Mouse (Mus musculus): ENCODE results near the gene Gfod1. TPM values are rescaled to one million over a fixed set of nuclear protein-coding genes. Genes with fewer than 3 reads are reported as not detected.

Gfod1 gene
- polyA plus RNA-seq, 1 experiment from 2014 or later = 2.3 TPM

- no peak for ATAC-seq (replicated peaks)
- no peak overlapping the region for H3K27ac ChIP-seq (replicated peaks)
Observed at GRCm38 (mm10) chr13:43269460-43270219, 34.3 kb downstream of the Gfod1 start.

GRCm38 (mm10) chr13:43268539-43269327, 35.2 kb downstream of the Gfod1 start:
- no peak overlapping the region for H3K9ac ChIP-seq (replicated peaks)
- no peak for ATAC-seq (replicated peaks)
- peaks cover 33% of the 10 kb centered on the region for H3K4me1 ChIP-seq
- H3K9me3 ChIP-seq = no peaks in the 10 kb centered on the region
- H3K27me3 ChIP-seq = no peaks in the 10 kb centered on the region
- no peak overlapping the region for H3K4me2 ChIP-seq (replicated peaks)
- no peak overlapping the region for H3K4me3 ChIP-seq
- WGBS = 38% methylated on average over 12 of the region's 12 CpGs
- H3K36me3 ChIP-seq = no peaks in the 10 kb centered on the region
- no peak overlapping the region for H3K27ac ChIP-seq (replicated peaks)

More at GRCm38 (mm10) chr13:43269460-43270219, 34.3 kb downstream of the Gfod1 start:
- no peaks in the 10 kb centered on the region for H3K36me3 ChIP-seq
- H3K9me3 ChIP-seq = no peaks in the 10 kb centered on the region
- no peaks in the 10 kb centered on the region for H3K27me3 ChIP-seq
- H3K4me2 ChIP-seq (replicated peaks) = no peak overlapping the region
- 3% methylated on average over 4 of the region's 4 CpGs for WGBS
- H3K4me1 ChIP-seq = peaks cover 32% of the 10 kb centered on the region
- H3K4me3 ChIP-seq = no peak overlapping the region
- no peak overlapping the region for H3K9ac ChIP-seq (replicated peaks)

GRCm38 (mm10) chr13:43267902-43268301, 36.1 kb downstream of the Gfod1 start:
- H3K9ac ChIP-seq (replicated peaks) = no peak overlapping the region
- H3K36me3 ChIP-seq = no peaks in the 10 kb centered on the region
- H3K4me3 ChIP-seq = no peak overlapping the region
- peaks cover 33% of the 10 kb centered on the region for H3K4me1 ChIP-seq
- no peak overlapping the region for H3K27ac ChIP-seq (replicated peaks)
- ATAC-seq (replicated peaks) = no peak
- no peaks in the 10 kb centered on the region for H3K9me3 ChIP-seq
- H3K27me3 ChIP-seq = no peaks in the 10 kb centered on the region
- WGBS = 92% methylated on average over 2 of the region's 2 CpGs
- H3K4me2 ChIP-seq (replicated peaks) = no peak overlapping the region

- no peak for ATAC-seq (replicated peaks)
- H3K9me3 ChIP-seq = no peaks in the 10 kb centered on the region
- no peaks in the 10 kb centered on the region for H3K27me3 ChIP-seq
- 95% methylated on average over 3 of the region's 3 CpGs for WGBS
- H3K4me3 ChIP-seq = no peak overlapping the region
- peaks cover 29% of the 10 kb centered on the region for H3K4me1 ChIP-seq
- no peak overlapping the region for H3K27ac ChIP-seq (replicated peaks)
- H3K9ac ChIP-seq (replicated peaks) = no peak overlapping the region
- H3K4me2 ChIP-seq (replicated peaks) = no peak overlapping the region
- H3K36me3 ChIP-seq = no peaks in the 10 kb centered on the region
Observed at GRCm38 (mm10) chr13:43267216-43267615, 36.8 kb downstream of the Gfod1 start.

GRCm38 (mm10) chr13:43266333-43266732, 37.6 kb downstream of the Gfod1 start:
- Histone ChIP-seq H3K4me3 (no peak overlapping the region), H3K27me3 (no peaks in the 10 kb centered on the region), H3K9me3 (no peaks in the 10 kb centered on the region), H3K9ac (replicated peaks) (no peak overlapping the region), H3K4me2 (replicated peaks) (no peak overlapping the region), H3K4me1 (peaks cover 29% of the 10 kb centered on the region), H3K36me3 (no peaks in the 10 kb centered on the region), H3K27ac (replicated peaks) (no peak overlapping the region)
- ATAC-seq (replicated peaks) = no peak
- WGBS = 88% methylated on average over 10 of the region's 10 CpGs

- Histone ChIP-seq H3K27me3 (no peaks in the 10 kb centered on the region), H3K4me2 (replicated peaks) (no peak overlapping the region), H3K9ac (replicated peaks) (no peak overlapping the region), H3K9me3 (no peaks in the 10 kb centered on the region), H3K4me1 (peaks cover 28% of the 10 kb centered on the region), H3K27ac (replicated peaks) (no peak overlapping the region), H3K4me3 (no peak overlapping the region), H3K36me3 (no peaks in the 10 kb centered on the region)
- no peak for ATAC-seq (replicated peaks)
- 24% methylated on average over 4 of the region's 4 CpGs for WGBS
Observed at GRCm38 (mm10) chr13:43265116-43265515, 38.9 kb downstream of the Gfod1 start.

GRCm38 (mm10) chr13:43263646-43264045, 40.3 kb downstream of the Gfod1 start:
- Histone ChIP-seq H3K36me3 (no peaks in the 10 kb centered on the region), H3K9me3 (no peaks in the 10 kb centered on the region), H3K9ac (replicated peaks) (no peak overlapping the region), H3K4me3 (no peak overlapping the region), H3K27ac (replicated peaks) (no peak overlapping the region), H3K27me3 (no peaks in the 10 kb centered on the region), H3K4me2 (replicated peaks) (no peak overlapping the region), H3K4me1 (peaks cover 13% of the 10 kb centered on the region)
- ATAC-seq (replicated peaks) = no peak
- 82% methylated on average over 5 of the region's 5 CpGs for WGBS

GRCm38 (mm10) chr13:43262114-43262739, 41.7 kb downstream of the Gfod1 start:
- peaks cover 11% of the 10 kb centered on the region for H3K4me1 ChIP-seq
- H3K27me3 ChIP-seq = no peaks in the 10 kb centered on the region
- no peaks in the 10 kb centered on the region for H3K36me3 ChIP-seq
- no peak overlapping the region for H3K9ac ChIP-seq (replicated peaks)
- H3K9me3 ChIP-seq = no peaks in the 10 kb centered on the region
- H3K4me3 ChIP-seq = no peak overlapping the region
- WGBS = 84% methylated on average over 11 of the region's 11 CpGs
- H3K4me2 ChIP-seq (replicated peaks) = no peak overlapping the region
- H3K27ac ChIP-seq (replicated peaks) = no peak overlapping the region
- ATAC-seq (replicated peaks) = no peak

- H3K4me1 ChIP-seq = peaks cover 11% of the 10 kb centered on the region
- no peak for ATAC-seq (replicated peaks)
- WGBS = 77% methylated on average over 3 of the region's 3 CpGs
- no peak overlapping the region for H3K27ac ChIP-seq (replicated peaks)
- no peak overlapping the region for H3K4me3 ChIP-seq
- no peaks in the 10 kb centered on the region for H3K27me3 ChIP-seq
- H3K9me3 ChIP-seq = no peaks in the 10 kb centered on the region
- H3K36me3 ChIP-seq = no peaks in the 10 kb centered on the region
- no peak overlapping the region for H3K4me2 ChIP-seq (replicated peaks)
- no peak overlapping the region for H3K9ac ChIP-seq (replicated peaks)
Observed at GRCm38 (mm10) chr13:43261287-43261686, 42.7 kb downstream of the Gfod1 start.

GRCm38 (mm10) chr13:43260731-43261130, 43.2 kb downstream of the Gfod1 start:
- Histone ChIP-seq H3K27ac (replicated peaks) (no peak overlapping the region), H3K36me3 (no peaks in the 10 kb centered on the region), H3K9ac (replicated peaks) (no peak overlapping the region), H3K27me3 (no peaks in the 10 kb centered on the region), H3K4me1 (peaks cover 11% of the 10 kb centered on the region), H3K4me3 (no peak overlapping the region), H3K4me2 (replicated peaks) (no peak overlapping the region), H3K9me3 (no peaks in the 10 kb centered on the region)
- no peak for ATAC-seq (replicated peaks)
- WGBS = 88% methylated on average over 6 of the region's 6 CpGs

- no peaks in the 10 kb centered on the region for H3K27me3 ChIP-seq
- 91% methylated on average over 2 of the region's 2 CpGs for WGBS
- H3K27ac ChIP-seq (replicated peaks) = no peak overlapping the region
- H3K36me3 ChIP-seq = no peaks in the 10 kb centered on the region
- no peak overlapping the region for H3K9ac ChIP-seq (replicated peaks)
- ATAC-seq (replicated peaks) = no peak
- no peak overlapping the region for H3K4me2 ChIP-seq (replicated peaks)
- H3K4me1 ChIP-seq = peaks cover 5% of the 10 kb centered on the region; the same call in 1 of the 2 replicates
- no peaks in the 10 kb centered on the region for H3K9me3 ChIP-seq
- no peak overlapping the region for H3K4me3 ChIP-seq
Observed at GRCm38 (mm10) chr13:43256447-43256846, 47.5 kb downstream of the Gfod1 start.

- no peak overlapping the region for H3K27ac ChIP-seq (replicated peaks)
- no peaks in the 10 kb centered on the region for H3K27me3 ChIP-seq
- no peak overlapping the region for H3K4me2 ChIP-seq (replicated peaks)
- H3K9me3 ChIP-seq = no peaks in the 10 kb centered on the region
- ATAC-seq (replicated peaks) = no peak
- no peak overlapping the region for H3K4me3 ChIP-seq
- H3K36me3 ChIP-seq = no peaks in the 10 kb centered on the region
- H3K4me1 ChIP-seq = peaks cover 8% of the 10 kb centered on the region; the same call in 1 of the 2 replicates
- 42% methylated on average over 5 of the region's 5 CpGs for WGBS
- H3K9ac ChIP-seq (replicated peaks) = no peak overlapping the region
Observed at GRCm38 (mm10) chr13:43253526-43253925, 50.4 kb downstream of the Gfod1 start.

Measured in forebrain, embryonic 15.5 days (tissue).